Comparison of ENCODE assay signal across 9 mouse cellular contexts in the genomic region with DNA sequence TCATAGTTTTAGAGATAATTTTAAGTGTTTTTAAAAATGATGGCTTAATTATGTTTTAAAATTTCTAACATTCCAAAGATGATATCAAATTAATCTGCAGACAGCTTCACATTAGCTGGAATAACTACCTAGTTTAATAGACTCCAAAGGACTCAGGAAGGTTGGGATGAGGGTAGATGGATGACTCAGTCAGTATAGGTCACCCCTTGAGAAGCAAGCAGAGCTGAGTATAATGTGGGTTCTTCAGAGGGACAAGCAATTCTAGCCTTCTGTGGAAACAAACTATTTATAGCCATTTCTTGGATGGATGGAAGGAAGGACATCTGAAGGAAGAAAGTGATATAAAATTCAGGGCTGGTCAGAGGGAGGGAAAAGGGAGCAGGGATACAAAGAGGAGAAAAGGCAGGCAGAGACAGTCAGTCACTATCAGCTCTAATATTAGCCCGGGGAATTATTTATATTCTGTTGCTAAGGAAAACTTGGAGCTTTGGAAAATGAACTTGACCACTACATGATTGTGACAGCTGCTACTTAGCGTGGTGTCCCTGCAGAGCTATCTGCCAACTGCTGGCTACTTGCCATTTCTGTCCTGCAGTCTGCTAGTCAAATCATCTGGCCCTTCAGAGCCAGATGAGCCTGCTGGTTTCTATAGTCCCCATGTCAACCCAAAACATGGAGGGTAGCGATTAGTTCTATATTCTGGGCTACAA.
A peak's percentile ranks its signal among the peaks of the same experiment; 100 is the strongest.
DNase-seq lines count a peak whose midpoint lies in the region; ATAC-seq and TF ChIP-seq lines count a peak whose summit lies in the region.
"Had no signal": no experiment of that assay in that cellular context is flagged by ENCODE, and none has a peak within 500 bp of the region (broad histone marks: within the 10 kb centered on the region; RNA-seq: fewer than 3 reads in every experiment).

No protein-coding gene starts in this region.

- TF ChIP-seq CTCF in heart, postnatal 0 days (IDR thresholded peaks at IDR 0.05; ENCODE audit: low read depth): no peak

- no peak for TF ChIP-seq EP300 in heart, postnatal 0 days (IDR thresholded peaks at IDR 0.05; ENCODE audit: low read depth)

- H3K9me3 ChIP-seq in heart, postnatal 0 days (replicated peaks; ENCODE audit: control insufficient read depth, low read length): no peaks in the 10 kb centered on the region
- H3K9me3 ChIP-seq in forebrain, embryonic 13.5 days (replicated peaks): no peaks in the 10 kb centered on the region
- H3K9me3 ChIP-seq: stomach, embryonic 15.5 days had no signal

- ATAC-seq in cerebellum, adult (ENCODE audit: insufficient number of reproducible peaks, low FRiP score, low TSS enrichment): no peak
- ATAC-seq in heart, postnatal 0 days (ENCODE audit: insufficient read depth, low read depth): peak; percentile 86
- ATAC-seq in forebrain, embryonic 13.5 days: no peak

- peak; percentile 40 for DNase-seq in cerebellum, adult 11 months
- peak; percentile 50 to 53 for DNase-seq in right cerebral cortex, postnatal 10 days (ENCODE audit: low spot score in 2 of 2)
- no peak for DNase-seq in right cerebral cortex, postnatal 36 days (ENCODE audit: low spot score in 2 of 2)
- DNase-seq in heart, postnatal 0 days (ENCODE audit: low spot score): peak; percentile 90
- peak; percentile 28 for DNase-seq in retina, postnatal 7 days (ENCODE audit: low read depth, low spot score)
- DNase-seq in left cerebral cortex, adult 18-20 months (ENCODE audit: low spot score in 2 of 2): no peak

- H3K4me3 ChIP-seq in heart, postnatal 0 days (ENCODE audit: low read depth, low read length): no peak overlapping the region
- no peak overlapping the region for H3K4me3 ChIP-seq in forebrain, embryonic 13.5 days
- H3K4me3 ChIP-seq: stomach, embryonic 15.5 days had no signal

- H3K36me3 ChIP-seq in heart, postnatal 0 days (replicated peaks; ENCODE audit: control insufficient read depth, insufficient read depth, low read length): peaks cover 10% of the 10 kb centered on the region
- no peaks in the 10 kb centered on the region for H3K36me3 ChIP-seq in forebrain, embryonic 13.5 days (ENCODE audit: poor library complexity, severe bottlenecking)

- peak overlapping the region; percentile 0; the same call in 1 of the 2 replicates for H3K4me2 ChIP-seq in heart, postnatal 0 days (ENCODE audit: low read depth, low read length)
- no peak overlapping the region for H3K4me2 ChIP-seq in forebrain, embryonic 13.5 days
- H3K4me2 ChIP-seq: stomach, embryonic 15.5 days had no signal

- peak overlapping the region; percentile 69 for H3K27ac ChIP-seq in heart, postnatal 0 days (ENCODE audit: low read depth)
- no peak overlapping the region for H3K27ac ChIP-seq in forebrain, embryonic 13.5 days
- H3K27ac ChIP-seq: stomach, embryonic 15.5 days had no signal

- no peaks in the 10 kb centered on the region for H3K27me3 ChIP-seq in heart, postnatal 0 days (ENCODE audit: control insufficient read depth, insufficient read depth, low read length)
- peaks cover 27% of the 10 kb centered on the region for H3K27me3 ChIP-seq in forebrain, embryonic 13.5 days
- H3K27me3 ChIP-seq: stomach, embryonic 15.5 days had no signal

- H3K9ac ChIP-seq in heart, postnatal 0 days (replicated peaks; ENCODE audit: low read depth, low read length): no peak overlapping the region
- no peak overlapping the region for H3K9ac ChIP-seq in forebrain, embryonic 13.5 days
- H3K9ac ChIP-seq: stomach, embryonic 15.5 days had no signal

- WGBS in heart, postnatal 0 days: 18% methylated on average over 3 of the region's 3 CpGs
- 64% methylated on average over 3 of the region's 3 CpGs for WGBS in forebrain, embryonic 13.5 days

- no peaks in the 10 kb centered on the region for H3K4me1 ChIP-seq in heart, postnatal 0 days (ENCODE audit: control insufficient read depth, insufficient read depth)
- peaks cover 23% of the 10 kb centered on the region for H3K4me1 ChIP-seq in forebrain, embryonic 13.5 days
- H3K4me1 ChIP-seq: stomach, embryonic 15.5 days had no signal

Comparison
In these comparisons a context has a peak if more than half of its experiments do, and no peak if none do; other contexts are left out.
1. DNase-seq: peak in cerebellum, adult 11 months (single experiment), right cerebral cortex, postnatal 10 days (2 of 2), heart, postnatal 0 days (single experiment) and retina, postnatal 7 days (single experiment); none in right cerebral cortex, postnatal 36 days (0 of 2) and left cerebral cortex, adult 18-20 months (0 of 2).